Mouse (Mus musculus): ENCODE measurements around the gene Morf4l2. TPM values are rescaled to one million over a fixed set of nuclear protein-coding genes. Genes with fewer than 3 reads are reported as not detected.
"Not testable (repeated sequence)": the region's sequence is repeated elsewhere in the genome, so short reads cannot be mapped to it uniquely, and the experiment has no call there.

The Morf4l2 gene
- 100 to 1,000 TPM; 323 to 342 TPM for total RNA-seq (2021)
- 10.3 and 10.5 TPM in 2 replicates for polyA plus RNA-seq (2012; rRNA removed)
- long read RNA-seq, transcript Morf4l2-202 (4 exons, 1,859 nt) = major isoform, 129 of 148 reads
- long read RNA-seq, partial matches to known transcripts = 0 of 148 reads
- long read RNA-seq, other reads (novel, unspliced or antisense) = 10 of 148 reads

- no peak for DNase-seq
Measured at GRCm38 (mm10) chrX:136743459-136743858, at the start of gene Morf4l2. TSS of gene Morf4l2 (minus strand) at chrX:136743690.

GRCm38 (mm10) chrX:136789446-136789845 lies 46.0 kb upstream of the Morf4l2 start:
- no peak for DNase-seq

DNA sequence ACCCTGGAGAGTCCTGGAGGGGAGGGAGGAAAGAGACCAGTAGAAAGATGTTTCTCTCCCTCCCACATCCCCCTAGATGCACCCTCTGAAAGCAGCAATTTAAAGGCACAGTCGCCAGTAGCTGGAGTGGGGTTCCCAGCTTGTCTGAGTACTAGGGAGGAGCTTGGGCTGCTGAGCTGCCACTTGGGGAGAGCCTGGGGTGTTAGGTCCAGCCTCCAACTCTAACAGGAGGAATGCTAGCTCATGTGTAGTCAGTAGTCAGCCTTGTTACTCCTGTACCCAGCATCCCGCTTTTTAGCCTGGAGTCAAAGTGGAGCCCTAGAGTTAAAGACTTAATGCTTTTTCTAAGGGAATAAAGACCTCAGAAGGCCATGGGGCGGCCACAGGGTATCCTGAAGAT lies 36.6 kb upstream of the Morf4l2 start, which contains the start of gene Glra4:
Gene Glra4, minus strand, starts transcription at position 101 of the 400 bp plus-strand sequence.
- no peak for DNase-seq

DNA sequence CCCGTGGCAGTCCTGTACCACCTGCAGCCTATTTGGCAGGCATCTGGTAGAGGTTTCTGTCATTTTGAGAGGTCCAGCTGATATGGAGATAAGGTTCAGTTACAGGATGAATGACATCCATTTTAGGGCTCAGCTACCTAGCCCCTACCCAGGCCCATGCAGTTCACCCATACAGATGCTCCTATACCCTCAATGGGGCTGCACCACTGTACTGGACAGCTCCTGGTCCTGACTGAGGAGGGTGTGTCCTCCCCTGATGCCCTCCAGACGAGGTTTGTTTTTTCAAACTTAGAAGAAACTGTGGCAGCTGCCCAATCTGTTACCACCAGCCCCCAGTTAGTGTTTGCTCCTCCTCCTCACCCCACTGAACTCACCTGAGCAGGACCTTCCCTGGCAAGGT lies 35.8 kb upstream of the Morf4l2 start:
- no peak for DNase-seq

DNA sequence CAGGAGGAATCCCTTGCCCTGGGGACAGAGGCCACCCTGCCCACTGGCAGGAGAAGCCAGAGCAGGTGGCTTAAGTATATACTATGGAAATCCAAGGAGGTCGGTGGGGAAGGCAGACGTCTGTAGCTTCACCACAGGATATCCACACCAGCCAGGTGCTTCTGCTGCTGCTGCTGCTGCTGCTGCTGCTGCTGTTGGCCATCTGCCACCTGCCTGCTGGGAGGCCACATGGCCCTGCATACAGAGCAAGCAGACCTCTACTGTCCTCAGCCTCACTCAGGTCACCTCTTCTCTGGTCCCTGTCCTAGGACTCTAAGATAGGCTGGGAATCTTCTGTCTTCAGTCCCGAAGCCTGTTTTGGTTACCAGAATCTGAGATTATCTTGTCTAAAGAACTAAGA lies 34.6 kb upstream of the Morf4l2 start:
- no peak for DNase-seq

DNA sequence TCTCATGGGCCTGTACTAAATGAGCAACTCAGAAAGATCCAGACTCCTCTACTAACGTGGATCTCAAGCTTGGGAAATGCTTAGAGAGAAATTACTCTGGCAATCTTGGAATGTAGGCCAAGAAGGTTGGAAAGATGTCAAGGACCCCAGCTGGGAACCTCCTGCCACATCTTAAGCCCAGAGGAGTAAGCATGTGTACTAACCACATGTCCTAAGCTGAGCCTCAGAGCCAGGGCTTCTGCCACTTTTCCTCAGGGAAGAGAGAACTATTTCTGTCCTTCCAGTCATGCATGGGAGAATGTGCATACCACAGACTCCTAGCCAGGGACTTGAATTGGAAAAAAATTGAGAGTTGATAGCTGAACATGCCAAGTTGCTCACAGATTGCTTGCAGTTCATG lies 29.5 kb upstream of the Morf4l2 start:
- DNase-seq = no peak

GRCm38 (mm10) chrX:136761103-136762074 lies 17.9 kb upstream of the Morf4l2 start:
- DNase-seq = no peak

- DNase-seq = no peak
Measured at GRCm38 (mm10) chrX:136755464-136755863, 12.0 kb upstream of the Morf4l2 start.

DNA sequence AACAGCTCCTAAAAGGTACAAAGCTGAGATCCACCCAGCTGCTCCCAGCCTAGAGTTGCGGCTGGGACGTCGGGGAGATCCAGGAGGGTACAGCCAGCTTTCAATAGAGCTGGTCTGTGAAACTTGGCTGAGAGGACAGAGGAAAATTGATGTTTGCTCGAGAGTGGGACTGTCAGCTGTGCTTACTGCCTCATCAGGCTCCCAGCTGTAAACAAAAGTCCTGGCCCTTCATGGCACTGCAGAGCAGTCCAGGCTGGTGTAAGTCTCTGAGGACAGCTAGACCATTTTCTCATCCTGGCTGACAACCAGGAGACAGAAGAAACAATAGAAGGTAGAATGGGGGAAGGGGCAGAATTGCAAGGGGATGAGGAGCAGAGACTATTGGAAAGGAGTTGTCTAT lies 5.8 kb upstream of the Morf4l2 start:
- DNase-seq = no peak

GRCm38 (mm10) chrX:136744663-136745062 lies 1.2 kb upstream of the Morf4l2 start:
- no peak for DNase-seq

DNA sequence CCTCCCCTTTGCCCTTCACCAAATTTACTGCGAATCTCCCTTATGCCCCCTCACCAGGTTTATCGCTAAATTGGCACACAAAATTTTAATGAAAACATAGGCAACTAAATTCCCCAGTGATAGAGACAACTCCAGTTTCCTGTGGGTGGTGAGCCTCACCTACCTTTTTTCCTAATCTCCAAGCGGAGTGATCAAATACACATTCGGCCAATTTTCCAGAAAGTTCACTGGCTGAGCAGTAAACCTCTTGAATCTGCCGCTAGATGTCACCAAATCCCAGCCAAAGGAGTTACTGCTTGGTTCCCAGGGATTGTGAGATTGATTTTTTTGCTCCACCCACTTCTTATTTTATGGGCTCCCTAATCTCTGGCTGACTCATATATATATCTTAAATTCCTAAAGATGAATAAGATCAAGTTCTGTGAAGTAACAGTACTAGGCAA lies 808 bp downstream of the Morf4l2 start:
- DNase-seq = peak; percentile 63

DNA sequence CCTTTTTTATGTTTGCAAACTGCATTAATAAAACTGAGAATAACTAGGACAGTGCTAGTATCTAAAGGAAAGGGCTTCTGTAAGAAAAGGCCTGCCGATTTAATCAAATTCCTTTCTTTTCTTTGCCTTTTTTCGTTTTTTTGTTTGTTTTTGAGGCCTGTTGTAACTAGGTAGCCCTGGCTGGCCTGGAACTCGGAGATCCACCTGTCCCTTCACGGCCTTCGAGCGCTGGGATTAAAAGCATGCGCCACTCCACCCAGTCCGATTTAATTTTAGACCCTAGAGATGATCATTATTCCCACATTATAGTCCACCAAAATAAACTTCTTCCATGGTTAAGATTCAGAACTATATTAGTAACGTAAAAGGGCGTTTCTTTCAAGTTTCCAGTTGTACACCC lies 1.2 kb downstream of the Morf4l2 start:
- no peak for DNase-seq

DNA sequence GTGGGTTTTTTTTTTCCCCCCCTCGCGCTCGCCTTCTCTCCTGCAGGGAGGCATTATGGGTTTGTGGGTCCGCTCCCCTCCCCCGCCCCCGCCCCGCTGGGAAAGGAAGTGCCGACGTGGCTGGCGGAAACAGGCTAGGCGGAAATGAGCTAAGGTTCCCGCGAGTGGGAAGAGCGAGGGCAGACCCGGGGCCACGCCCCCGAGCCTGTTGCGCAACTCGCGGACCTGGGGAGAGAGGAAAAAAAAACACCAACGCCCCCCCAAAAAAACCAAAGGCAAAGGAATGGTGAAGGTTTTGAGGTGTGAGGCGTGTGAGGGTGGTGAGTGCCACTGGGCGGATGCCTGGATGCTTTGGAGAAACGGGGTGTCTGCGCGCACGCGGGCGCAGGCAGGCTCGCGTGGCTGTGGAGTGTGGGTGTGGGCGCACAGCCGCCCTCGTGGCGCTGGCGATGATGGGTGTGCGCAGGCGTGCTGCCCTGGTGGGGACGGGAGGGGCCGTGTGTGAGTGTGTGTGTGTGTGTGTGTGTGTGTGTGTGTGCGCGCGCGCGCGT lies 1.8 kb downstream of the Morf4l2 start:
- peak; percentile 91 for DNase-seq

- DNase-seq = peak; percentile 94
Measured at GRCm38 (mm10) chrX:136740791-136741650, 2.5 kb downstream of the Morf4l2 start.

GRCm38 (mm10) chrX:136740087-136740790 lies 3.3 kb downstream of the Morf4l2 start:
- no peak for DNase-seq

DNA sequence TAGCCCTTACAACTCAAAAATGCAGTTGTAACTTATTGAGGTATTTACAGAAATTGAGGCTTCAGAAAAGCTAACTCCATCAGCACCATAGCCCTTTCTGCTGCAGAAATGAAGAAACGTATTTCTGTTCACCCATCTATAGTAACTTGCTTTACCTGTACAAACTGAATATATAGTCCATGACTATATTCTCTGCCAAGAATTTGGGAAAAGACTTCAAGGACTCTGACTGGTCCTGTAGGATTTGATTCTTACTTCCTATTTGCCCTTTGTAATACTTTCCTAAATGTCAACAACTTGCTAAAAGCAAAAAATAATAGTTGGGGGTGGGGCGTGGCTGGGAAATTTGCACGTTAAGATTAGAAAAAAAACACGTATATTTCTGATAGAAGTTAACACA lies 11.5 kb downstream of the Morf4l2 start:
- DNase-seq = no peak

- not testable (repeated sequence) for DNase-seq
Measured at GRCm38 (mm10) chrX:136714742-136715474, 28.6 kb downstream of the Morf4l2 start.

- DNase-seq = peak; percentile 12
Measured at GRCm38 (mm10) chrX:136708782-136709181, 34.7 kb downstream of the Morf4l2 start.

DNA sequence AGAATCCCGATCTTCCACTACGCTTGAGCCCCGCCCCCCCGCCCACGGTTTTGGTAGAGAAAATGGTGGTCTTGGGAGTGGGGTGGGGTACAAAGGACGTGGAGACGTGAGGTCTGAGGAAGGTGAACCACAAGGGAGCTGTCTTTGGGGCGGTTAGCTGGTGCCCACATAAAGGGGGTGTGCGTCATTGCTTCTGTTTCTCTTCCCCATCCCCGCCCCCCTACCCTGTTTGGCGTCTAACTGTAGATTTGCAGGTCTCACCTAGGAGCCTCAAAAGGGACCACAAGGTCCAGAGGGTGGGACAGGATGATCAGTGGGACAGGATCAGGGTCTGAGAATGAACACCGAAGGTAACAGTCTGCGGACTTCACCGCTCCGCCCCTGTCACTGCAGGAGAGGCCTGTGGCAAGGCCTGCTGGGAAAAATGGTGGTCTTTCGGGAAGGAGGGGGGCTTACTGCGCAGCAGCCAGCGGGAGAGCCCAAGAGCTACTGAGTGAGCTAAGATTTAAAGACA lies 35.3 kb downstream of the Morf4l2 start:
- peak; percentile 55 for DNase-seq

DNA sequence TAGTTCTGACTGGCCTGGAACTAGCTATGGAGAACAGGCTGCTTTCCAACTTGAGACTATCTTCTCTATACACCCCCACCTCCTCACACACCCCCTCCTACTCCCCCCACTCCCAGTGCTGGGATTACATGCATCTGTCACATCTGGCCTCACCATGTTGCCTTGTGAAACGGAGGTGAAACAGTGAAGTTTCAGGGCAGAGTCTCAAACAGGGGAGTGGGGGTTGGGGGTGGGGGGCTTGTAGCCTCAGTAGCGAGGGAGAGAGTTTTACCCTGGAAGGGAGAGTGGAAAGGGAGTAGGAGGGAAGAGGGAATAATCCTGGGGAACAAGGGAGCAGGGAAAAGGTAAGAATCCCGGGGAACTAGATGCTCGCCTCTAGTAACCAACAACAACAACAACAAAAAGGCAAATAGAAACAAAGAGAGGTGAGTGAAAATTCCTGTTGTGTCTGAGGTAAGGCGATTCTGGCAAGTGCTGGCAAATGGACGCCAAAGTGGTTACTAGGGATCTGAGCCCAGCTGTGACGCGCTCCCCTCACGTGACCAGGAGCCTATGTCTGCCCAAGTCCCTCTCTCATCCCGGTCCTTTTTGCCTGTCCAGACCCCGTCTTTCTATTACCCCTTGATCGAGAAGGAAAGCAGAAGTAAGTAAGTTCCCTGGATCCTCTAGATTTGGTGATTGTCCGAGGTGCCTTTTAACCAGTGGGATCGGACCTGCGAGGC lies 35.9 kb downstream of the Morf4l2 start, which contains the start of gene Tceal1:
Gene Tceal1, plus strand, starts transcription at position 537 of the 722 bp plus-strand sequence.
- peak; percentile 74 for DNase-seq

Measured in adrenal gland, adult 2 months (tissue).